Mouse (Mus musculus): Measurements from ENCODE around the gene Trp53bp2. TPM values are rescaled to one million over a fixed set of nuclear protein-coding genes. Genes with fewer than 3 reads are reported as not detected.

The Trp53bp2 gene
- polyA plus RNA-seq, 1 experiment from 2014 or later, result 35.7 TPM

Other genes with a start within 250 kb of the Trp53bp2 start
- gene Vmn1r1, start 244.7 kb upstream of the Trp53bp2 start, polyA plus RNA-seq (2014; fragmentation: Nextera tagmentation; extraction: Ambion mirVana), result not detected in 2 replicates
- gene Degs1, start 126.4 kb upstream of the Trp53bp2 start, polyA plus RNA-seq (2014; fragmentation: Nextera tagmentation; extraction: Ambion mirVana), result 61.2 and 65.8 TPM in 2 replicates
- 27.7 and 34.8 TPM in 2 replicates for gene Fbxo28, start 67.5 kb upstream of the Trp53bp2 start, polyA plus RNA-seq (2014; fragmentation: Nextera tagmentation; extraction: Ambion mirVana)
- 90.8 and 91.6 TPM in 2 replicates for gene Capn2, start 108.4 kb downstream of the Trp53bp2 start, polyA plus RNA-seq (2014; fragmentation: Nextera tagmentation; extraction: Ambion mirVana)
- gene Capn8, start 155.8 kb downstream of the Trp53bp2 start, polyA plus RNA-seq (2014; fragmentation: Nextera tagmentation; extraction: Ambion mirVana), result 0.08 TPM in 1 of 2 replicates, not detected in the other

Data from forebrain, embryonic 11.5 days (tissue).